Mouse (Mus musculus) kidney, postnatal 14 days (tissue): ENCODE results near the gene Olfr155.

Source experiments
- DNase-seq: peaks from one replicate; pipeline ENCODE4 v3.0.0; 2022; ENCODE audit warnings: mixed read lengths

Gene Olfr155

GRCm38 (mm10) chr4:43899197-43899596 lies 47.8 kb downstream of the Olfr155 start:
- no peak for DNase-seq

DNA sequence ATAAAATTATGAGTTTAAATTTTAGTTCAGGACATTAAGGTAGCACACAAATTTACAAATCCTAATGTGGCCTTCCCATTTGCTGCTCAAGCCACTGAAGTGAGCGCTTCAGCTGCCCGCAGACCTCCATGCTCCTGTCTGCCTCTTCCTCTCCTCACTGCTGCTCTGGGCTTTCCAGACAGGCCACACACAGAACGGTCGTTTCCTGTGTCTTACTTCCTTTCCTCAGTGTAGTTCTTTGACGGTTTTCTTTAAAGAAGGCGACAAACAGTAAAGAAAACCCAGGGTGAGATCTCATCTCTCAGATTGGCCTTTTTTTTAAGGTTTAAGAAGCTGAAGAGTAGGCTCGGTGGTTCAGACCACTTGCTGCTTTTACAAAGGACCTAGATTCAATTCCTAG lies 52.3 kb downstream of the Olfr155 start:
- DNase-seq = no peak

GRCm38 (mm10) chr4:43906443-43906842 lies 55.1 kb downstream of the Olfr155 start:
- peak; percentile 68 for DNase-seq
